Mouse (Mus musculus) erythroblast, embryonic 14.5 days (primary cell): ENCODE data around the gene Fmo4.

Experiments used
- GATA1 ChIP-seq: IDR thresholded peaks from 2 replicates; pipeline ENCODE4 v1.6.1; 2012; ENCODE audit warnings: low read length, inconsistent platforms, mixed read lengths
- TAL1 ChIP-seq: IDR thresholded peaks from 3 replicates; pipeline ENCODE4 v1.6.1; 2012; ENCODE audit warnings: low read length, inconsistent platforms, mixed read lengths

GRCm38 (mm10) chr1:162771617-162772360, 42.0 kb downstream of the Fmo4 start:
- TF ChIP-seq GATA1 = no peak
- no peak for TF ChIP-seq TAL1
